Mouse (Mus musculus) left cerebral cortex, adult 2 months (tissue): ENCODE measurements at regions not wholly inside any gene's neighbourhood (a gene's known extent, or its start where the extent isn't known, plus 50 kb on each side); places are given as distances from the start of the nearest gene placed in this dataset.

Source experiments
- DNase-seq, 2 experiments: peaks; one replicate each; pipeline ENCODE4 v3.0.0; 2021 to 2022; ENCODE audit warnings: low spot score in 2 of 2, mixed read lengths in 1 of 2; ENCODE audit errors: extremely low spot score in 1 of 2
- H3K27ac ChIP-seq: fragments of 200-600 bp; 2 replicates; pipeline ENCODE4 v1.8.1; 2022
- H3K4me3 ChIP-seq: fragments of 200-600 bp; 2 replicates; pipeline ENCODE4 v1.8.1; 2022
- CTCF ChIP-seq: fragments of 200-600 bp; IDR thresholded peaks from 2 replicates; pipeline ENCODE4 v1.8.1; 2022; ENCODE audit warnings: antibody characterized with exemption, mild to moderate bottlenecking, moderate library complexity
- intact Hi-C: fragments of 180-260 bp; cut with DNase I; formaldehyde crosslinking; loops from one replicate; pipeline ENCODE4 v1.15.1; 2025

GRCm38 (mm10) chr6:51268931-51269330 is 163.5 kb upstream of the Nfe2l3 start:
- no peak for TF ChIP-seq CTCF
- intact Hi-C loops, result no loop called here
- DNase-seq, result no peak

DNA sequence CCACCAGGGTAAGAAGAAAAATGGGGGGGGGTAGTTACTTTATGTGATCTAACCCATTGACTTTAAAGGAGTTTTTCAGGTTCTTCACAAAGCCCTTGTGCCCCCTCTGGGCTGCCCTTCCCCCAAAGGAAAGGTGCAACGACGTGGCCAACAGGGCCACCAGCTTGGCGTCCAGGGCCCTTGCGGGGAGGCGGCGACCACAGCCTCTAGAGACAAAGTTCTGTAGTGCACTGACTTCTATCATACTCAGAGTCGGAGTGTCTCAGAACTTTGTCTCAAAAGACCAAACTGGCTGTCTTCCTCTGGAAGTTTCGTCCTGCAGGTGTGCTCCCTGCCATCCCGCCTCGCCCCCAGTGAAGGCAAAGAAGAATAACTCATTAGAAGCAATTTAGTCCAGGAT is 162.9 kb upstream of the Nfe2l3 start:
- intact Hi-C loops, result loop anchor here (5.0 kb wide), 1 partner anchor 93 kb away; no protein-coding TSS in a partner anchor
- no peak overlapping the region for H3K27ac ChIP-seq
- no peak for TF ChIP-seq CTCF
- H3K4me3 ChIP-seq, result no peak overlapping the region
- no peak for DNase-seq

More at GRCm38 (mm10) chr6:51268931-51269330, 163.5 kb upstream of the Nfe2l3 start:
- Histone ChIP-seq H3K27ac (no peak overlapping the region), H3K4me3 (no peak overlapping the region)

GRCm38 (mm10) chr6:51270216-51271127 is 162.0 kb upstream of the Nfe2l3 start:
- DNase-seq, result peak; percentile 40 to 71
- no peak; the same call in 1 of the 2 replicates for TF ChIP-seq CTCF
- Histone ChIP-seq H3K27ac (no peak overlapping the region), H3K4me3 (peak overlapping the region; percentile 63)
- intact Hi-C loops, result loop anchor here (5.0 kb wide), 1 partner anchor 92 kb away; no protein-coding TSS in a partner anchor

GRCm38 (mm10) chr6:51271128-51271480 is 161.4 kb upstream of the Nfe2l3 start:
- intact Hi-C loops, result loop anchor here (5.0 kb wide), 1 partner anchor 91 kb away; no protein-coding TSS in a partner anchor
- TF ChIP-seq CTCF, result no peak
- no peak for DNase-seq
- H3K27ac ChIP-seq, result no peak overlapping the region
- peak overlapping the region; percentile 63 for H3K4me3 ChIP-seq

- no peak overlapping the region for H3K27ac ChIP-seq
- no peak overlapping the region for H3K4me3 ChIP-seq
- no peak for TF ChIP-seq CTCF
- intact Hi-C loops, result loop anchor here (5.0 kb wide), 1 partner anchor 90 kb away; no protein-coding TSS in a partner anchor
- DNase-seq, result no peak
Measured at GRCm38 (mm10) chr6:51272136-51272736, 160.2 kb upstream of the Nfe2l3 start.

DNA sequence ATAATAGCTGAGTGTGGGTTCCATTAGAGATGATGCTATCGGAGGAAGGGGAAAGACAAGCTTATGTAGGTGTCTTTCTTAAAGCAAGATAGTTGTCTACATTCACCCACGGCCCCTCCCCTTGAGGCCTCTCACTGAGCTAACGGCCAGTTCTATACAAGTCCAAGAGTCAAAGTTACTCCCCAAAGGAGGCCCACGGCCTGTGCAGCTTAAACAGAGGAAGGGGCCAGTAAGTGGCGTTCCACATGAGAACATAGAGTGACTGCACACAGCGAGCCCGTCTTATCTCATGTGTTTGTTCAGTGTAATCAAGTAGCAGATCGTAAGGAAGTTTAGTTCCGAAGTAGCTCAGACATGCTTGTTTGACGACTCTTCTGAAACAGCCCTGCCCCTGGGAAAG is 153.0 kb upstream of the Nfe2l3 start:
- TF ChIP-seq CTCF, result no peak
- intact Hi-C loops, result no loop called here
- Histone ChIP-seq H3K4me3 (no peak overlapping the region), H3K27ac (no peak overlapping the region)
- no peak for DNase-seq

- intact Hi-C loops, result no loop called here
- TF ChIP-seq CTCF, result no peak
- no peak for DNase-seq
- Histone ChIP-seq H3K27ac (no peak overlapping the region), H3K4me3 (no peak overlapping the region)
Measured at GRCm38 (mm10) chr6:51280231-51280630, 152.2 kb upstream of the Nfe2l3 start.

DNA sequence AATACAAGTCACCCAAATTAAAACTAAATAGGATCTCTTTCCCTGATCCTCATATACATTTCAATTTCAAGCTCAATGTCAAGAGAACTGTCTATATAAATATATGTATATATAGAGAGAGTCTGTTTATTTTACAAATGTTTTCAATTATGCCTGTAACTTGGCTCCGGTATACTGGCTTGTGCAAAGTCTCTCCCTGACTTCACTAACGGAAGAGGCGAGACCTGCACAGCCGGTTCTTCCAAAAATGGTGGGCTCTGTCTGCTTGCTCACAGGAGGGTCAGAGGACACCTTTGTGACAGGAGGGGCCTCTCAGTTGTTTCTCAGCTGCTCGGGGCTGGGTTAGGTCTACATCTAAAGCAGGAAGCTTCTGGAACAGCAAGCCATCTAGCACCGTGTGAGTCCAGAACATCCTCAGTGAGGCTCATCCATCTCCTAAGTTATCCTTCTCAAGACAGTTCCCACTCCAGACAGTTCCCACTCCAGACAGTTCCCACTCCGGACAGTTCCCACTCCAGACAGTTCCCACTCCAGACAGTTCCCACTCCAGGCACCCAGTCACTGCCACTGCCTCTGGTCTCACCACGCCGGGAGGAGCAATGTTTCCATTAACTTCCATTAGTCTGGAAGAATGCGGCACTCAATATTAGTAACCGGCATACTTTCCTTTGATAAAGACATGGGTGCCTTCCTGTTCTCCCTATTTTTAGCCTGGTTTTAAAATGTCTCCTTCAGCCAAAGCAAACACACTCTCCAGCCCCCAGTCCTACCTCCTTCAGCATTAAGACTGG is 148.4 kb upstream of the Nfe2l3 start:
- Histone ChIP-seq H3K4me3 (no peak overlapping the region), H3K27ac (no peak overlapping the region)
- DNase-seq, result no peak
- no peak for TF ChIP-seq CTCF
- intact Hi-C loops, result no loop called here

DNA sequence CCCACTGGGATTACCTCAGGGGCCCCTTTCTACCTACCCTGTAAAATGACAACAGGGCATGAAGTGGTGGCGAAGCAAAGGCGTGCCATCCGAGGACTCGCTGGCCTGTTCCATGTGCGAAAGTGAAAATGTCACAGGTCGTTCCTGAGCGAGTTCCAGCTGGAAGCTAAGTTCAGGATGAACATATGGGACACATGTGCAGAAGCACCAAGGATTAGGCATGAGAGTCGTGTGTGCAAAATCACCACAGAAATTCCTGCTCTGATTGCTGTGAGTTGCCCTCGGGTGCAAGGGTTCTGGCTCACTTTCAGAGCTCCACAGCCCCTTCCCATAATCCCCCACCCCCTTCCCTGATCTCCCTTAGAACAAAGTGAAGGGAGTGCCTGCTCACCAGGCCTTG is 147.6 kb upstream of the Nfe2l3 start:
- no peak for TF ChIP-seq CTCF
- H3K27ac ChIP-seq, result no peak overlapping the region
- DNase-seq, result no peak
- H3K4me3 ChIP-seq, result no peak overlapping the region
- intact Hi-C loops, result no loop called here

- intact Hi-C loops, result no loop called here
- no peak overlapping the region for H3K27ac ChIP-seq
Measured at GRCm38 (mm10) chr6:51286836-51287235, 145.6 kb upstream of the Nfe2l3 start.

GRCm38 (mm10) chr6:51287383-51287782 is 145.1 kb upstream of the Nfe2l3 start:
- no peak for TF ChIP-seq CTCF
- Histone ChIP-seq H3K27ac (no peak overlapping the region), H3K4me3 (no peak overlapping the region)
- intact Hi-C loops, result no loop called here
- DNase-seq, result no peak

More at GRCm38 (mm10) chr6:51286836-51287235, 145.6 kb upstream of the Nfe2l3 start:
- DNase-seq, result no peak
- TF ChIP-seq CTCF, result no peak
- no peak overlapping the region for H3K4me3 ChIP-seq

DNA sequence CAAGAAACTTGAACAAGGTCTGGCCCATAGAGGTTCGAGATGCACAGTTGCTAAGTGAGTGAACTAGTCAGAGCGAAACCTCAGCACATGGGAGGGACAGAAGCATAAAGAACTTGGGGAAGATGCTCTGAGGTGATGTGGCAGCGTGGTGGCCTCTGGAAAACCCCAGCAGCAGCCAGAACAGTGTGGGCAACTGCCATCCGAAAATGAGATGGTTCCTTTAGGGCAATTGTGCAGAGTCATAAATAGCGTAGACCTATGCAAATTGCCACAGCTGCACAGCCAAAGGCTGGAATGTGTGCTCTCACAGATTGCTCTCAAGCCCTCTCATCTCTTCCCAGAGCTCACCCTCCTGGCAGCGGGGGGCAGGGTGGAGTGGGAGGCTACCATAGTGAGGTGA is 144.7 kb upstream of the Nfe2l3 start:
- DNase-seq, result no peak
- intact Hi-C loops, result no loop called here
- Histone ChIP-seq H3K27ac (no peak overlapping the region), H3K4me3 (no peak overlapping the region)
- no peak for TF ChIP-seq CTCF
